Mouse (Mus musculus) megakaryocyte, embryonic 14.5 days (primary cell): ENCODE data around the gene Slc3a1.

ENCODE experiments used
- FLI1 ChIP-seq: IDR thresholded peaks from 2 replicates; pipeline ENCODE4 v1.6.1; 2012; ENCODE audit warnings: low read length, inconsistent platforms, mixed read lengths
- GATA1 ChIP-seq: IDR thresholded peaks from 3 replicates; pipeline ENCODE4 v1.6.1; 2012; ENCODE audit warnings: mixed read lengths, low read length, inconsistent platforms, borderline replicate concordance

- TF ChIP-seq GATA1 = no peak
- no peak for TF ChIP-seq FLI1
These were observed 4.9 kb downstream of the Slc3a1 start for GRCm38 (mm10) chr17:85033087-85033486.
